Mouse (Mus musculus): ENCODE measurements around the gene Dnaja2.

Dnaja2 gene

DNA sequence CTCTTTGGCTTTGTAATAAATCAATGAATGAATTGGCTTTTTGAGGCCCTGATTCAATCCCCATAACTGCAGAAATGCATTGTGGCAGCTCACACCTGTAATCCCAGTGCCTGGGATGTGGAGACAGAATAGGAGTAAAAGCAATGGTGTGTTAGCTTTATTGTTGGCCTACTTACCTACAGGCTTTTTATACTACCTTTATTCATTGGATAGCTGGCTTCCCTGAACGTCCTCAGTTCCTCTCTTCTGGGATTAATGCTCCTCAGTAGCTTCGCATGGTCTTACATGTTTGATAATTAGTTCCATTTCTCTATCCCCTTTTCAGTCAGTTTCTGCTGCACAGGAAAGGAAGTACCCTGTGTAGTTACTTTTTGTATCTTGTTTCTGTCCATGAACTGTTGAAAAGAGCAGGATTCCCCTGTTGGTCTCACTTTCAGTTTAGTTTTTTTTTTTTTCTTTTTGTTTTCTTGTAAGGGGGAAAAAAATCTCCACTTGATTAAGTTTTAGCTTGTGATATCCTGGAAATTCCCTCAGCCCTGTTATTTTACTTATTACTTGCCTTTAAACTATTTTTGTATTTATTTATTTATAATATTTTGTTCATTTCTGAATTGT, 1.9 kb upstream of the Dnaja2 start:
- no peak for DNase-seq (ENCODE audit: low read depth, low spot score)

DNA sequence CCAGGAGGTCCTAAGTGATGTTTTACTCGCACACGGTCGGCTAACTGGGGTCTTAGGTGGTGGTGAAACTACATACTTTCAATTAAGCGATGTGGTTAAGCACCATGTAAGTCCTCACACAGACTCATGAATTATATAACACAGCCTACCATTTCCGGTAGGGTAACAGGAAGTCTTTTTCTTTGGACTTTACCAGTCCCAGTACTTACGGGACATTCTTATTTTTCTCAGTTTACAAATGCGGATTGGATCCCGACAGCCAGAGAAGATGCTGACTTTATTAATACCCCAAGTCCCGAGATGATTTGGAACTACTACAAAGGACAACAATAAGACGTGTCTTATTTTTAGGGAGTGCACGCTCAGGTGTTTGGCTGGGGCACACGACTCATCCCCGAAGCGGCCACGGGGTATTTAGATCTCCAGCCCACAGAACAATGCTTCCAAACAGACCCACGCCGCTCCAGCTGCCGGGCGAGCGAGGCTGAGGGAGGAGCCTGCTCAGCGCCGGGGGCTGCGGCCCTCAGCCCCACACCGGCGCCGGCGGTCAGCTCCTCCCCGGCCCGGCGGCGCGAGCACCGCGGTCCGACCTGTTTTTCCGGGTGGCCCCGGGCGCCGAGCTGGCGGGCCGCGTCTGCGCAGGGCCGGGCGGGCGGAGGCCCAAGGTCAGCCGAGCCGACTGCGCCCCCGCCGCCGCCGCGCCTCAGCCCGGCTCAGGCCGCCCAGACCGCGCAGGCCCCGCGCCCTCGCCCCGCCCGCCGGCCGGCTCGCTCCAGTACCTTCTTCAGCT, 558 bp downstream of the Dnaja2 start:
- DNase-seq (ENCODE audit: low read depth, low spot score), result peak; percentile 7

- no peak for DNase-seq (ENCODE audit: low read depth, low spot score)
Measured at GRCm38 (mm10) chr8:85551934-85552333, 3.2 kb downstream of the Dnaja2 start.

DNA sequence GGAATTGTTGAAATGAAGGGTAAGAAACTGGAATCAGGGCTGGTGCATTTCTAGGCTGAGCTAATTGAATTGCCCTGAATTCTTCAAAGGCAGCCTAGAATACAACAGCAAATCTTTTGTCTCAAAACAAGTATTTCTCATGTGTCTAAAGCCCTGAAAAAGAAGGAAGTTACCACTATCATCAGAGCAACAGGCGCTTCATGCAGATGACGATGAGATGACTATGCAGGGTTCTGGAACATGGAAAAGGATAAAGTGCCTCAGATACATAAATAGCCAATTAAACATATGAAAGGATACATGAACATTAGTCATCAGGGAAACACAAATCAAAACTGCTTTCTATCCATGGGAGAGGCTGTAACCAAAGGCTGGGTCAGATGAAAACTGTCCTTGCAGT, 18.8 kb downstream of the Dnaja2 start:
- no peak for DNase-seq (ENCODE audit: low read depth, low spot score)

DNA sequence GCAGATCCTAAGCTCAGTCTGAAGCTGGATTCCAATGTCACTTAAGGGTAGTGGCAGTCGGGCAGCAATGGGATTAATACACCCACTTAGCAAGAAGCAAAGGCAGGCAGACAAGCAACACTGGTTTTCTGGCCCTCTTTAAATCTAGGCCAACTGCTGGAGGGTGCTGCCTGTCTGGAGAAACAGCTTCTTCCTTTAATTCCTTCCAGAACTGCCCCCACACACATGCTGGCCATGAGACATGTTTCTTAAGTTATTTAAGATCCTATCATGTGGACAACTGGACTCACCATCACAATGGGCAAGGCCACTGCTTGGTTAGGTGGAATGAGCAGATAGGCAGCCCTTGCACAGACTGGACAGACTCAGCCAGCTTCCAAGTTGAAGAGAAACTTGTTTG, 21.0 kb downstream of the Dnaja2 start:
- DNase-seq (ENCODE audit: low read depth, low spot score), result no peak

DNA sequence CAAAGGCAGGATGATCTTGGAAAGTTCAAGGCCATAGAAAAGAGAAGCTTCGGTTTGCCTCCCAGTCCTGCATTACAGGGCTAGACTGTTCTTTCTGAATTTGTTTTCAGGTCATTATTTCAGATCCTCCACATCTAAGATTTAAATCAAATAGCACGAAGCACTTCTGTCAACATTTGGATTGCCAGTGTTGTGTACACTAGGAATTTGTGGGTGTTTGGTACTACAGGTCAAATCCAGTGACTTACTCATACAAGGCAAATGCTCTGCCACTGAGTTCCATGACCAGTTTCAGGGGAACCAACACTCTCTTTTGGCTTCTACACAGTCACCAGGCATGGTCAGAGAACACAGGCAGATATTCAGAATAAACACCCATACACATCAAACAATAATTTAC, 21.7 kb downstream of the Dnaja2 start:
- DNase-seq (ENCODE audit: low read depth, low spot score), result no peak

DNA sequence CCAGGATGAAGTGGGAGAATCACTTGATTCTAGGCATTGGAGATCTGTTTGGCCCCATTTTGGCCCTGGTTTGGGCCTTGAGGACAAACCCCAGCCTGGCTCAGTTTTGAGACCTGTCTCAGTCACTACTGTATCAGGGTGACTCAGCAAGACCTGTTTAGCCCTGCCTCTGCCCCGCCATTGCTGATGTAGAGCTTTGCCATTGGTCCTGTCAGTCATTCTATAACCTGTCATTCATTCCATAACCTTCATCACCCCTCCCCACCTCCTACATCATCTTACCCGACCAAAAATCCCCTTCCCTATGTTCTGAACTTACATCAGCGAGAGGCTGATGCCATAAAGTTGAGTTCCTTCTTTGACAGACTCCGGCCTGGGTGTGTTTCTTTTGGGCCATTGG, 22.3 kb downstream of the Dnaja2 start:
- no peak for DNase-seq (ENCODE audit: low read depth, low spot score)

- no peak for DNase-seq (ENCODE audit: low read depth, low spot score)
Measured at GRCm38 (mm10) chr8:85531471-85531870, 23.7 kb downstream of the Dnaja2 start.

DNA sequence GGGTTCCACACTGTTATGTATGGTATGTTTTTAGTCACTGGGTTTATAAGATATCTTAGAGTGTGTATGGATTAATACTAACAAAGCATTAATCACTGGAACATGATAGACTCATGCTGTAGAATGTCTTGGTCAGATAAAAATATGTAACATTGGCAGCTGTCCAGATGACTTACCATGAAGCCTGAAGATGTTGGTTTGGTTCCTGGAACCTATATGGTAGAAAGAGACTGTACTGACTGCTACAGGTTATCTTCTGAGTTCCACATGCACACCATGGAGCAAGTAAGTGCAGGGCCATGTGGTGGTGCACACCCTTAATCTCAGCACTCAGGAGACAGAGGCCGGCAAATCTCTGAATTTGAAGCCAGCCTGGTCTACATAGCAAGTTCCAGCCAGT, 24.4 kb downstream of the Dnaja2 start:
- DNase-seq (ENCODE audit: low read depth, low spot score), result no peak

- DNase-seq (ENCODE audit: low read depth, low spot score), result no peak
Measured at GRCm38 (mm10) chr8:85528959-85529358, 26.2 kb downstream of the Dnaja2 start.

- peak; percentile 57 for DNase-seq (ENCODE audit: low read depth, low spot score)
Measured at GRCm38 (mm10) chr8:85526105-85526504, 29.0 kb downstream of the Dnaja2 start.

DNA sequence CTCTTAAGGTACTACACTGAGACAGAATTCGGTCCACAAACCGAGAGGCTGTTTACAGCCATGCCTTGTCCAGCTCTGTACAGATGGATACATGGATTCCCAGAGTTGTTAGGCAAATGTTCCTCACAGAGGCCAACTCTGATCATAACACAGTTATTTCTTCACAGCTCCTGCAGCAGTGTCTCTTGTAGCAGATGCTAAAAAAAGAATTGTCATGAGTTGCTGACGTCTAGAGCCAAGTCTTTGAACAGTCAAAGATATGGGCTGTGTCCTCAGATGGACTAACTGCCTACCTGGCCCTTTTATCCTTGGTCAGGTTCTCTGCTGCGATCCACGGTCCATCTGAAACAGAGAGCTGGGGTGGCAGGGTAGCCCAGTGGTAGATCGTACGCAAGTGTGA, 31.1 kb downstream of the Dnaja2 start:
- no peak for DNase-seq (ENCODE audit: low read depth, low spot score)

DNA sequence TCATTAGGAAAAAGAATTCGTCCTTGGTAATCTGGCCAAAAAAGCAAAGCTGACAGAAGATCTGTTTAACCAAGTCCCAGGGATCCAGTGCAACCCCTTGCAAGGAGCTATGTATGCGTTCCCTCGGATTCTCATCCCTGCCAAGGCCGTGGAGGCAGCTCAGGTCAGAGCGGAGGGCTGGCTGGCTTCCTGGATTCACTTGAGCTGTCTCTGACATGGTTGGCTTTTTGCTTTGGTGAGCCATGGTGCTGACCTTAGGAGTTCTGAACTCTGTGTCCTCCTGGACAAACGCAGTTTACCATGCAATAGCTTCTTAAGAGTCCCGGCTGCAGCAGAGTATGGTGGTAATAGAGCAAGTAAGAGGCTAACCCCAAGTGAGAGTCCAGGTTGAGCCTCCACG, 33.8 kb downstream of the Dnaja2 start:
- no peak for DNase-seq (ENCODE audit: low read depth, low spot score)

DNA sequence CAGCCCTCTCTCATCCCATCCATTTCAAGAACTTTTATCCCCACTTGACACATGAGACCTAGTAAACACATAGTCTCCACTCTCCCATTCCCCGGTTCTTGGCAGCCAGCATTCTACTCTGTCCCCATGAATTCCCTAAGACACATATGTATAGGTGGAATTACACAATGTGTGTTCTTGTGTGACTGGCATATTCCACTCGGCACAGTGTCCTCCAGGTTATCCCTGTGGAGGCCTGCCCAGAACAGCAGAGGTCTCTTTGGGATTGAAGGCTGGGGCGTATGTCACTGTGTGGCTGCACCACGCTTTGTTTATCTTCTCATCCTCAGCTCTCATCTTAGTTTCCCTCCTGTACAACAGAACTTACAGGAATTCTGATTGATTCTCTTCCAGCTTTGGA, 34.6 kb downstream of the Dnaja2 start:
- no peak for DNase-seq (ENCODE audit: low read depth, low spot score)

- no peak for DNase-seq (ENCODE audit: low read depth, low spot score)
Measured at GRCm38 (mm10) chr8:85517956-85518355, 37.2 kb downstream of the Dnaja2 start.

GRCm38 (mm10) chr8:85517336-85517735, 37.8 kb downstream of the Dnaja2 start:
- DNase-seq (ENCODE audit: low read depth, low spot score), result no peak

GRCm38 (mm10) chr8:85515391-85515790, 39.8 kb downstream of the Dnaja2 start:
- no peak for DNase-seq (ENCODE audit: low read depth, low spot score)

GRCm38 (mm10) chr8:85513283-85513682, 41.9 kb downstream of the Dnaja2 start:
- no peak for DNase-seq (ENCODE audit: low read depth, low spot score)

DNA sequence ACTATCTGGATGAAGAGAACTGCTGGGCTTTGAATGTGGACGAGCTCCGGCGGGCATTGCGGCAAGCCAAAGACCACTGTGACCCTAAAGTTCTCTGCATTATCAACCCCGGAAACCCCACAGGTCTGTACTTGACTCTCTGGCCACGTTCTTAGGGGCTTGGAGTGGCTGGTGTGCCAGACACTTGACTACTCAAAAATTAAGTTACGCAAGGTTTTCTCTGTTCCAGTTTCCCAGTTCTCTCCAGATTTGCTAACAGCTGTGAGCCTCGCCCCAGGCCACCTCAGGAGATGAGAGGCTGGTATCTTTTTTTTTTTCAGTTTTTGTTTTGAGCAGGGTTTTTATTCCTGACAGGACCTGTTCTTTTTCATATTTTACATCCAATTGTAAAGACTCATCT, 42.9 kb downstream of the Dnaja2 start:
- DNase-seq (ENCODE audit: low read depth, low spot score), result no peak

DNA sequence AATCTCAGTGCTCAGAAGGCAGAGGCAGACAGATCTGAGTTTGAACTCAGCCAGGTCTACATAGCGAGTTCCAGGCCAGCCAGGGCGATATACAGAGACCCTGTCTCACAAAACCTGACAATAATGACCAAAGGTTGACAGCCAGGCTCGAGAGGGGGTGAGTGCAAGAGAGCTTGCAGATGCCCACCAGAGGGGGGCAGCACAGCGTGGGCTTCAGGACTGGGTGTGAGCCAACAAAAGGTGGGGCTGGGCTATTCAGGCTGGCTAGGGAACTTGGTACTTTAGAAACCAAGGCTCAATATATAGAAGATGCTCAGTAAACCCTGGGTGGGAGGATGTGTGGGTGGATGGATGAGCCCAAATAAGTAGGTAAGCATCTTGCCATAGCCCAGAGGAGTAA, 46.5 kb downstream of the Dnaja2 start:
- no peak for DNase-seq (ENCODE audit: low read depth, low spot score)

DNA sequence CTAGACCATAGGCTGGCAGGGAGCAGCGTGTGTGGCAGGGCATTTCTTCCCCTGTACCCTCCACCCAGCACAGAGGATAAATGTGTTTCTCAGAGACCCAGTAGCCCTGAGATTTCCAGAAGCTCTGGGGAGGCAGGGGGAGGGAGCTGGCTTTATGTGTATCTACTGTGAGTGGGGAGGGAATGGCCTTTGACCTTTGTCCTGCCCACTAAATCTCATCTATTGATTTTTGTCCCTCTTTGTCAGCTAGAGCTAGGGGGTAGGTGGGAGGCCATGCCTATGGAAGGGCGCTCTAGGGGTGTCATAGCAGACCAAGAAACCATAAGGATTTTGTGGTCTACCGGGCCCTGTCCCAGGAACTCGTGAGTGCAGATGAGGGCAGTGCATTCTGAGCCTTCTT, 48.5 kb downstream of the Dnaja2 start:
- no peak for DNase-seq (ENCODE audit: low read depth, low spot score)

- DNase-seq (ENCODE audit: low read depth, low spot score), result no peak
Measured at GRCm38 (mm10) chr8:85504704-85505103, 50.4 kb downstream of the Dnaja2 start.

DNA sequence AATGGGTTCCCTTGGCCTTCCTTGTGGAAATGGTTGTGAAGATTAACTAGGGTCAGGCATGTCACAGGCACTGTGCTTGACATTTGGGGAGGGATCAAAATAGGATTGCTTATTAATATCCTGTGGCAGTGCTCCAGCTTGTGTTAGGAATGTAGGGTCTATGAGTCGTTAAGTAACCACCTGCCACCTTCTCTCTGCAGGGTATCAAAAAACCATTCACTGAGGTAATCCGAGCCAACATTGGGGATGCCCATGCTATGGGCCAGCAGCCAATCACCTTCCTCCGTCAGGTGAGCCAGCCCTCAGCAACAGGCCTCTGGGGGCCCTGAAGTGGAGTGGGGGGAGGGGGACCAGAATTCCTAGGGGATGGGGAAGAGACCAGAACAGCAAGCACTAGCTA, 52.1 kb downstream of the Dnaja2 start:
- DNase-seq (ENCODE audit: low read depth, low spot score), result no peak

DNA sequence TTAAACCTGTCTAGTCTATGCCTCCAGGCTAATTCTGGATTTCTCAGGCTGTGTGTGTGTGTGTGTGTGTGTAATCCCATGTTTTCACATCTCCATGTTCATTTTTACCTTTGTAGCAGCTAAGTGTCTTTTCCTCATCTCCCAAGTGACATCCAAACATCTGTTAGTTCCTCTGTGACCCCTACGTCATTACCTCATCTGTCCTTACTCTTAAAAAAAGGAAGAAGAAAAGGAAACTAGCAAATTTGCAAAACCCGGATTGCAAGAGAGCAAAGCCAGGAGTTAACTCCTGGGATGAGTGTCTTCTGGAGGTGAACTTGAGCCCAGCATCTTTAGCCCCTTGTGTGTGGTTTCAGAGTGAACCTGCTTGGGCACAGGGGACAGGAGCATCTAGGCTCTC, 52.8 kb downstream of the Dnaja2 start:
- no peak for DNase-seq (ENCODE audit: low read depth, low spot score)

Data from embryo, embryonic 11.5 days (tissue).